Mouse (Mus musculus) limb, embryonic 14.5 days (tissue): ENCODE results near the gene Gm9857. TPM values are rescaled to one million over a fixed set of nuclear protein-coding genes. Genes with fewer than 3 reads are reported as not detected.
A peak's percentile ranks its signal among the peaks of the same experiment; 100 is the strongest.

ENCODE experiments used
- ATAC-seq: fragments of 200-750 bp; cut with Nextera tagmentation; 2 replicates; pipeline ENCODE4 v1.8.0; 2017; ENCODE audit warnings: low read depth, moderate number of reproducible peaks, moderate TSS enrichment; ENCODE audit not compliant: low FRiP score
- DNase-seq: peaks from one replicate; pipeline ENCODE4 v3.0.0-alpha.2; 2015; ENCODE audit warnings: low spot score
- H3K27ac ChIP-seq: fragments of 300-500 bp; sonication (generic); replicated peaks from 2 replicates; pipeline ENCODE4 v1.5.1; 2014; ENCODE audit warnings: low read depth, mild to moderate bottlenecking, low read length, moderate library complexity, mixed read lengths
- H3K27me3 ChIP-seq: fragments of 300-500 bp; sonication (generic); 2 replicates; pipeline ENCODE4 v1.6.1; 2014; ENCODE audit warnings: low read length, mixed read lengths; ENCODE audit not compliant: control insufficient read depth, insufficient read depth
- H3K36me3 ChIP-seq: fragments of 300-500 bp; sonication (generic); 2 replicates; pipeline ENCODE4 v1.6.1; 2014; ENCODE audit warnings: mild to moderate bottlenecking, low read length, moderate library complexity, mixed read lengths; ENCODE audit not compliant: control insufficient read depth, insufficient read depth
- H3K4me1 ChIP-seq: fragments of 300-500 bp; sonication (generic); 2 replicates; pipeline ENCODE4 v1.6.1; 2014; ENCODE audit warnings: antibody characterized with exemption, low read length, mixed read lengths; ENCODE audit not compliant: control insufficient read depth, insufficient read depth
- H3K4me2 ChIP-seq: fragments of 300-500 bp; sonication (generic); replicated peaks from 2 replicates; pipeline ENCODE4 v1.6.1; 2014; ENCODE audit warnings: low read depth, mild to moderate bottlenecking, low read length, moderate library complexity; ENCODE audit not compliant: severe bottlenecking
- H3K4me3 ChIP-seq: fragments of 300-500 bp; sonication (generic); replicated peaks from 2 replicates; pipeline ENCODE4 v1.5.1; 2014; ENCODE audit warnings: low read length
- H3K9ac ChIP-seq: fragments of 300-500 bp; sonication (generic); 2 replicates; pipeline ENCODE4 v1.6.1; 2014; ENCODE audit warnings: mild to moderate bottlenecking, low read depth, low read length, moderate library complexity; ENCODE audit not compliant: severe bottlenecking
- H3K9me3 ChIP-seq: fragments of 300-500 bp; sonication (generic); 2 replicates; pipeline ENCODE4 v1.6.1; 2016; ENCODE audit warnings: low read length; ENCODE audit not compliant: control insufficient read depth
- POLR2A ChIP-seq: fragments of 200-500 bp; IDR thresholded peaks from 2 replicates; pipeline ENCODE4 v1.8.0; 2012; ENCODE audit warnings: inconsistent platforms, mild to moderate bottlenecking, moderate library complexity, borderline replicate concordance; ENCODE audit not compliant: insufficient read depth, insufficient read length; ENCODE audit errors: extremely low read depth
- whole genome bisulfite sequencing: fragments of 180-500 bp; shearing (Covaris S2); extraction: QIAGEN DNeasy Blood & Tissue Kit; methylation state at CpG from one replicate; pipeline ENCODE4 v1.1.7; 2014; 5-methylcytosine and 5-hydroxymethylcytosine counted together
- polyA plus RNA-seq, 2 experiments: library from polyadenylated mRNA; depleted of rRNA in 1 of 2; stranded (reverse) in 1 of 2; unstranded in 1 of 2; fragments of >200 nt; fragmentation: Nextera tagmentation in 1 of 2; extraction: Ambion mirVana in 1 of 2; gene quantifications; 2 replicates each; pipeline versions ENCODE4 v1.2.1 to v1.2.3; 2012 to 2014

Gm9857 gene
- polyA plus RNA-seq (2012; rRNA removed): 1.2 and 1.7 TPM in 2 replicates
- polyA plus RNA-seq (2014; fragmentation: Nextera tagmentation; extraction: Ambion mirVana): not detected in 2 replicates

GRCm38 (mm10) chr3:108940001-108940633 is at the start of gene Gm9857:
Gene Gm9857 (minus strand): TSS chr3:108940445.
- DNase-seq: no peak
- no peaks in the 10 kb centered on the region for H3K9me3 ChIP-seq
- H3K4me3 ChIP-seq: peak within 1 kb of the TSS; percentile 38
- H3K9ac ChIP-seq: peak within 1 kb of the TSS; percentile 38; the same call in 1 of the 2 replicates
- H3K4me1 ChIP-seq: no peaks in the 10 kb centered on the region
- peak; percentile 73 for ATAC-seq
- H3K27me3 ChIP-seq: no peaks in the 10 kb centered on the region
- H3K36me3 ChIP-seq: no peaks in the 10 kb centered on the region
- H3K4me2 ChIP-seq: peak within 1 kb of the TSS; percentile 59
- no peak within 1 kb of the TSS for H3K27ac ChIP-seq
- 0 out of 2 replicates have a peak, but pooled peaks have one; percentile 16 for TF ChIP-seq POLR2A
- 48% methylated on average over 41 of the region's 59 CpGs for WGBS

GRCm38 (mm10) chr3:108987009-108987659 is 46.9 kb upstream of the Gm9857 start:
- no peak overlapping the region for H3K27ac ChIP-seq
- no peaks in the 10 kb centered on the region for H3K27me3 ChIP-seq
- 84% methylated on average over 12 of the region's 12 CpGs for WGBS
- no peak for DNase-seq
- ATAC-seq: no peak
- TF ChIP-seq POLR2A: no peak
- H3K9ac ChIP-seq: no peak overlapping the region
- H3K36me3 ChIP-seq: peaks cover 25% of the 10 kb centered on the region
- no peaks in the 10 kb centered on the region for H3K4me1 ChIP-seq
- no peaks in the 10 kb centered on the region for H3K9me3 ChIP-seq
- H3K4me3 ChIP-seq: no peak overlapping the region
- no peak overlapping the region for H3K4me2 ChIP-seq

GRCm38 (mm10) chr3:108986534-108986933 is 46.3 kb upstream of the Gm9857 start:
- H3K27me3 ChIP-seq: no peaks in the 10 kb centered on the region
- no peak for DNase-seq
- no peak overlapping the region for H3K4me3 ChIP-seq
- peaks cover 21% of the 10 kb centered on the region for H3K36me3 ChIP-seq
- TF ChIP-seq POLR2A: no peak
- H3K9me3 ChIP-seq: no peaks in the 10 kb centered on the region
- no peak overlapping the region for H3K27ac ChIP-seq
- H3K4me1 ChIP-seq: no peaks in the 10 kb centered on the region
- WGBS: 89% methylated on average over 1 of the region's 1 CpGs
- H3K4me2 ChIP-seq: no peak overlapping the region
- ATAC-seq: no peak
- no peak overlapping the region for H3K9ac ChIP-seq

- Histone ChIP-seq H3K36me3 (peaks cover 22% of the 10 kb centered on the region), H3K4me1 (no peaks in the 10 kb centered on the region), H3K4me3 (no peak overlapping the region), H3K4me2 (no peak overlapping the region), H3K9me3 (no peaks in the 10 kb centered on the region), H3K27me3 (no peaks in the 10 kb centered on the region), H3K9ac (no peak overlapping the region), H3K27ac (no peak overlapping the region)
- WGBS: 83% methylated on average over 5 of the region's 5 CpGs
- ATAC-seq (no peak), DNase-seq (no peak)
- no peak for TF ChIP-seq POLR2A
Observed at GRCm38 (mm10) chr3:108983989-108984388, 43.7 kb upstream of the Gm9857 start.

GRCm38 (mm10) chr3:108981946-108982345 is 41.7 kb upstream of the Gm9857 start:
- Histone ChIP-seq H3K4me1 (no peaks in the 10 kb centered on the region), H3K4me2 (no peak overlapping the region)
- no peak for ATAC-seq

More at GRCm38 (mm10) chr3:108981946-108982345, 41.7 kb upstream of the Gm9857 start:
- Histone ChIP-seq H3K36me3 (peaks cover 37% of the 10 kb centered on the region), H3K9ac (no peak overlapping the region), H3K27me3 (no peaks in the 10 kb centered on the region), H3K9me3 (no peaks in the 10 kb centered on the region), H3K27ac (no peak overlapping the region), H3K4me3 (no peak overlapping the region)
- DNase-seq: no peak
- TF ChIP-seq POLR2A: no peak
- WGBS: 88% methylated on average over 6 of the region's 6 CpGs
